Mouse (Mus musculus) ES-Bruce4 (cell line): ENCODE measurements around the gene Tshz2.

Source experiments
- CTCF ChIP-seq: IDR thresholded peaks from one replicate; pipeline ENCODE4 v1.8.1; 2011; ENCODE audit warnings: low read depth, low read length
- EP300 ChIP-seq: IDR thresholded peaks from 2 replicates; pipeline ENCODE4 v1.6.1; 2011; ENCODE audit warnings: low read depth, low read length; ENCODE audit not compliant: insufficient read depth
- POLR2A ChIP-seq: IDR thresholded peaks from one replicate; pipeline ENCODE4 v1.8.1; 2011; ENCODE audit warnings: low read length; ENCODE audit not compliant: insufficient read depth

- no peak for TF ChIP-seq CTCF
- TF ChIP-seq EP300: peak; percentile 70; the same call in 1 of the 2 replicates
- no peak for TF ChIP-seq POLR2A
Observed at GRCm38 (mm10) chr2:169915326-169915725, 282.5 kb downstream of the Tshz2 start.
